Mouse (Mus musculus) cortical plate, adult 2 months (tissue): Measurements from ENCODE around the gene Rbl2.

Experiments used
- CTCF ChIP-seq: fragments of 200-500 bp; IDR thresholded peaks from 2 replicates; pipeline ENCODE4 v1.5.1; 2011; ENCODE audit warnings: mild to moderate bottlenecking, control low read depth, low read length; ENCODE audit not compliant: insufficient read depth; ENCODE audit errors: extremely low read depth
- POLR2A ChIP-seq: fragments of 200-500 bp; IDR thresholded peaks from 2 replicates; pipeline ENCODE4 v1.6.1; 2011; ENCODE audit warnings: mild to moderate bottlenecking, low read length, control low read depth; ENCODE audit not compliant: insufficient read depth; ENCODE audit errors: extremely low read depth

- TF ChIP-seq POLR2A (no peak), CTCF (no peak)
Measured at GRCm38 (mm10) chr8:91088452-91088851, 18.6 kb downstream of the Rbl2 start.
